Mouse (Mus musculus) testis, adult 2 months (tissue): ENCODE data around the gene Slc11a2.

ENCODE experiments used
- CTCF ChIP-seq: fragments of 200-500 bp; IDR thresholded peaks from 2 replicates; pipeline ENCODE4 v1.5.1; 2012; ENCODE audit warnings: low read depth, mild to moderate bottlenecking, inconsistent platforms, low read length, moderate library complexity; ENCODE audit not compliant: control insufficient read depth, insufficient read depth, insufficient replicate concordance
- POLR2A ChIP-seq: fragments of 200-500 bp; IDR thresholded peaks from 2 replicates; pipeline ENCODE4 v1.6.1; 2012; ENCODE audit warnings: low read depth, mild to moderate bottlenecking, inconsistent platforms, low read length, moderate library complexity; ENCODE audit not compliant: control insufficient read depth

DNA sequence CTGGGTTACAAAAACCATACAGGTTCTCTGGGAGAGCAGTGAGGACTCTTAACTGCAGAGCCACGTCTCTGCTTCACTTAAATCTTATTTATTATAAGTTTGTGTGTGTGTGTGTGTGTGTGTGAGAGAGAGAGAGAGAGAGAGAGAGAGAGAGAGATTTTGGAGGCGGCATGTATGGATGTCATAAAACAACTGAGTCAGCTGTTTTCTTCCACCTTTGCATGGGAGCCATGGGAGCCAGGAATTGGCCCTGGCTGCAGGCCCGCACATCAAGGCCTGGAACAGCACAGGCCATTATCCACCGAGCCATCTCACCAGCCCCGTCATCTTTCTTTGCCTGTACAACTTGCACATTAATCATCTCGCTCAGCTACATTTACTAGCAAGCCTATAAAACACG is 57.8 kb downstream of the Slc11a2 start:
- no peak for TF ChIP-seq CTCF
- no peak for TF ChIP-seq POLR2A
